Mouse (Mus musculus) cerebellum, adult 9-11 months (tissue): ENCODE data around the gene Lrch3.
"Not testable (repeated sequence)": the region's sequence is repeated elsewhere in the genome, so short reads cannot be mapped to it uniquely, and the experiment has no call there.

ENCODE experiments used
- DNase-seq: peaks from one replicate; pipeline ENCODE4 v3.0.0; 2022

Lrch3 gene

GRCm38 (mm10) chr16:32915292-32916068 lies 1.6 kb downstream of the Lrch3 start:
- no peak for DNase-seq

DNA sequence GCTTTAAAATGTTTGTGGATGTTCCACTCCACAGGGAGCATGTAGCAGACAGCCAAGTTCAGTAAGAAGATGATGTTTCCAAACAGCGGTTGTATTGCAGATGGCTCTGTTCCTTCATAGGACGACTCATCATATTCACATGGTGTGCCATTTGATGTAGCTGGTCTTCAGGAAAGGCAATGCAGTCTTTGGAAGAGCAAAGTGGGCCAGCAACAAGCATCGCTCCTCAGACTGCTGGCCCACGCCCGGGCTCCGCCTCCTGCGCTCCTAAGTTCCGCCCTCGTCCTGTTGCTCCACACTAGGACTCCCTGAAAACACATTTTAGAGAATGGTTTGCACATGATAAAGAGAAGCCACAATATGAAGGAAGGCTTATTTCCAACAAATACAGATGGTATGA lies 12.7 kb downstream of the Lrch3 start:
- DNase-seq: not testable (repeated sequence)

GRCm38 (mm10) chr16:32927044-32927443 lies 13.1 kb downstream of the Lrch3 start:
- DNase-seq: no peak

DNA sequence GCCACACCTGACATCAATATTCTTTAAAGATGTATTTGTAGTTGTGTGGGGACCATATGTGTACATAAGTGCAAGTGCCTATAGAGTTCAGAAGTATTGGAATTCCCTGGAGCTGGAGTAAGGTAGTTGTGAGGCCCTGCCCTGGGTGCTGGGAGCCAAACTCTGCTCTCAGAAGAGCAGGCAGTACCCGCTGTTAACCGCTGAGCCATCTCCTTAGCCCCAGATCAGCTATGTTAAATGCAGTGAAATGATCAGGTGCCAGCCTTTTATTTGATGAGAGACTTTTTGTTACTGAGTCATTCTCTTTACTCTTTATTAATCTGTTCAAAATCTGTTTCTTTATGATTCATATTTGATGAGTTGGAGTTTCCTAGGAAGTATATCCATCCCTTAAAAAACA lies 16.0 kb downstream of the Lrch3 start:
- no peak for DNase-seq

GRCm38 (mm10) chr16:32934470-32934869 lies 20.6 kb downstream of the Lrch3 start:
- DNase-seq: no peak

DNA sequence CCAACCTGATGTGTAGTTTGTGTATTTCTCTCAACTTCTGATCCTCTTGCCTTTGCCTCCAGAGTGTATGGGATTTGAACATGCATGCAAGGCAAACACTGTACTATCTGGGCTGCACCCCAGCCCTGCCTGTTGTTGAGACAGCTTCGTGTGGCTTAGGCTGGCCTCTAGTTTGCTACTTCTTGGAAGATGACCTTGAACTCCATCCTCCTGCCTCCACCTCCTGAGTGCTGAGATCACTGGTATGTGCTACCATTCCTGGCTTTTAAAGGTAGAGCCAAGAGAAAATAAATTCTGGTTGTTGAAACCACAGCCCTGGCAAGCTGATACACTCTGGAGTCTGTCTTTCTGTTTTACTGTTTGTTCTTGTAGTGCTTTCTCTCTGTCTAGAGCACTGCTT lies 21.2 kb downstream of the Lrch3 start:
- DNase-seq: no peak

DNA sequence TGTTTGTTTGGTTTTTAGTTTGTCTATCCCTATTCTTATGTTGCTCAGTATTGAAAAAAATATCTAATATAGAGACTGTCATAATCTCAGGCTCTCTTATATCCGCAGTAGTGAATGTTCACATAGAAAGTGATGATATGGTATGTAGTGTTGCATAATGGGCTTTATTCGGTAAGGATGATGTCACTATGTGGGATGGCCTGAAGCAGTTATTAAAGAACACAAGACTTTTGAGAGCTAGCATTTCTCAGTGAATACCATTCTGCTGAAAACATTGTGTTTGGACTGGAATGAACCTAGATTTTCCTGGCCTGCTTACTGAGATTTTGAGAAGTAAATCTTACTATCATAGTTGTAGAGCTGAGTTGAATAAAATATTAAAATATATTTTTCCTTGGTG lies 23.5 kb downstream of the Lrch3 start:
- no peak for DNase-seq

DNA sequence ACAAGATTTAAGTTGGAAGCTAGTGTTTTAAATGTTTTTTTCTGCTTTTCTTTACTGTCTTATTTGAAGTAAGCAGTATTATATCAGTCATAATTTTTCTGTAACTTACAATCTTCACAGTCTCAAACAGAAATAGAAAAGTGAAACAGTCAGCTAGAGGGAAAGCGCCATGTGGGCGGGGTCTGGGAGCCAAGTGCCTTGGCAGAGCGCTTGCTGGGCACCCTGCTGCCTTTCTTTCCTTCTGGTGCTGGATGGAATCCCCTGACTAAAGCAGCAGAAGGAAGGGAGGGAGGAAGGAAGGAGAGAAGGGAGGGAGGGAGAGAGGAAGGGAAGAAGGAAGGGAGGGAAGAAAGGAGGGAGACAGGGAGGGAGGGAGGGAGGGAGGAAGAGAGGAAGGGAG lies 25.4 kb downstream of the Lrch3 start:
- DNase-seq: peak; percentile 81

- DNase-seq: not testable (repeated sequence)
These were observed 25.8 kb downstream of the Lrch3 start for GRCm38 (mm10) chr16:32939716-32940115.

GRCm38 (mm10) chr16:32941226-32941625 lies 27.3 kb downstream of the Lrch3 start:
- not testable (repeated sequence) for DNase-seq

GRCm38 (mm10) chr16:32942694-32943093 lies 28.8 kb downstream of the Lrch3 start:
- no peak for DNase-seq

DNA sequence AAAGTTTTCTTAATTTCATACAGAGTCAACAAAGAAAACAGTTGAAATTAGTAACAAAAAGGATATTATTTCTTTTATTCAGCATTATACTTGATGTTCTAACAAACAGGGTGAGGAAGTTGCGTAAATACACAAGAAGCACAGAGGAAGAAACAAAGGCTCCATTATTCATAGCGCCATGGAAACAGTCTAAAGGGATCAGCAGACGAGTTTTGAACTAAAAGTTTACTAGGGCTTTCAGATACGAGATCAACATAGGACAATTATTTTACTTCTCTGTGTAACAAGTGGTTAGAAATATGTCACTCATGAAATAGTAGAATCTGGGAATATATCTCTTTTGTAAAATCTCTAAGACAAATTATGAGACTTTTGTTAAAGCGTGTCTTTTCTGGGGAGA lies 31.5 kb downstream of the Lrch3 start:
- no peak for DNase-seq

DNA sequence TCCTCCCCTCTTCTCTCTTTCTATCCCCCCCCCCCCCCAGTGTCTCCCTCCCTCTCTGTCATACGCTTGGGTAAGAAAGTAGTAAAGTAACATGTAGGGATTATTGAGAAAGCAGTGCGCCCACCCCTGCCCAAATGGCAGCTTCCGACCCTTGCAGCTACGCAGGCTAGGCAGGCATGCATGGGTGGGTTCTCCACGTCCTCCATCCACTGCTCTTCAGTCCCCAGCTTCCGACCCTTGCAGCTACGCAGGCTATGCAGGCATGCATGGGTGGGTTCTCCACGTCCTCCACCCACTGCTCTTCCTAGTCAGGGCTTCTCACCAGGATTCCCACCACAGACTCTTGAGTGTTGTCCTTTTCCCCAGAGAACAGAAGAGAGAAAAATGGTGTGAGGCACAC lies 34.1 kb downstream of the Lrch3 start:
- DNase-seq: no peak

GRCm38 (mm10) chr16:32948656-32949055 lies 34.8 kb downstream of the Lrch3 start:
- DNase-seq: no peak

- no peak for DNase-seq
These were observed 35.4 kb downstream of the Lrch3 start for GRCm38 (mm10) chr16:32949281-32949680.

DNA sequence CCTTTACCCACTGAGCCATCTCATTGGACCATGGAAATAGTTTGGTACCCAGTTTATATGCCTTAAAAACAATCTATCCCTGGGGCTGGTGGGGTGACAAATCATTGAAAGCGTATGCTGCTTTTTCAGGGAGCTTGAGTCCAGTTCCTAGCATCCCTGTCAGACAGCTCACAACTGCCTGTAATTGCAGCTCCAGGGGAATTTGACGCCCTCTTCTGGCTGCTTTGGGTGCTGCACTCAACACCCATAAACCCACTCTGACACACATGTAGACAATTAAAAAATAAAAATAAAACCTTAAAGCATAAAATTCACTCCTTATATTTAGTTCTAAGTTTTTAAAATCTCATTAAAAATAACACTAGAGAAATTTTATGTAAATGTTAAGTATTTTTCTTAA lies 37.2 kb downstream of the Lrch3 start:
- no peak for DNase-seq

- no peak for DNase-seq
These were observed 39.9 kb downstream of the Lrch3 start for GRCm38 (mm10) chr16:32953806-32954205.

- no peak for DNase-seq
These were observed 40.4 kb downstream of the Lrch3 start for GRCm38 (mm10) chr16:32954304-32954703.

GRCm38 (mm10) chr16:32956889-32957288 lies 43.0 kb downstream of the Lrch3 start:
- DNase-seq: no peak

DNA sequence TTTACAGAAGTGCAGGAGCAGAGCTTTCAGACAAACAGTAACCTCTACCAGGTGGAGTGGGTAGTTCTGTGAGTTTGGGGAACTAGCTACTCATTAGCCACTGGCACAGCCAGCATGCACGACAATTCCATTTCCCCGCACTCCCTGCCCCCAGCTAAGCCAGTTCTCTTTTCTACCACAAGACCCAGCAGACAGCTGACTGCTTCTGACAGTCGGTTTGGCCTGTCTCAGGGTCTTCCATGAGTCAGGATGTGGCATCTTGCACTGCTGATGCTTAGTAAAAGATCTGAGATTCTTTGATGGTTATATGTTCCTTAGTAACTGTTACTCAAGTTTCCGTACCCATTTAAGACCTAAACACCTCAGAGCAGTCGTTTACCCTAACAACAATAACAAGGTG lies 58.6 kb downstream of the Lrch3 start:
- DNase-seq: no peak

- no peak for DNase-seq
These were observed 59.1 kb downstream of the Lrch3 start for GRCm38 (mm10) chr16:32973047-32973446.

GRCm38 (mm10) chr16:32980227-32980626 lies 66.3 kb downstream of the Lrch3 start:
- no peak for DNase-seq

DNA sequence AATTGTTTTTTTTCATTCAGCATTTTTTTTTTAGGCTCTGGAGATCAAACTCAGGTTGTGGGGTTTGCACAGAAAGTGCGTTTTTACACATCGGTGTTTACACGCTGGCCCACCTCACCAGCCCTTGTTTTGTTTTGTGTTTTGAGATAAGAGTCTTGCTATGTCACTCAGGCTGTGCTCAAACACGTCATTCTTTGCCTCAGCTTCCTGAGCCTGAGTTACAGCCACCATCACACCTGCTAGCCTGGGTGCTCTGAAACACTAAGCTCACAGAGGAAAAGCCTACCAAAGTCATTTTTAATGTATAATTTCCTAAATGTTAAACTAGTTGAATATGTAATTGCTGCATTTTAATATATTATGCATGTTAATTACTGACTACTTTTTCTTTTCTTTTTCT lies 67.5 kb downstream of the Lrch3 start:
- DNase-seq: no peak

DNA sequence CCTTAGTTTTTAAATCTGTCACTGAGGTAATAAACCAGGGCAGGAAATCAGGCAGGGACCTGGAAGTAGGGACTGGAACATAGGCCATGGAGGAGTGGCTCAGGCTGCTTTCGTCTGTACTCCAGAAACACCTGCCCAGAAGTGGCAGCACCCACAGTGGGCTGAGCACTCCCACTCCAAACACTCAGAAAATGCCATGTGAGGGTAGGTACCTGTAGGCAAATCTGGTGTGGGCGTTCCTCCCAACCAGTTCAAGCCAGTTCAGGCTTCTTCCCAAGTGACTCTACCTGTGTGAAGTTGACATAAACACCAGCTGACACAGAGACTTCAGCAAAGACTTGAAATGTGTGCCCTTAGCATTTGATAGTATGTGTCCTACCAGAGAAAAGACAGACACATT lies 70.7 kb downstream of the Lrch3 start:
- DNase-seq: no peak

GRCm38 (mm10) chr16:32992158-32992557 lies 78.3 kb downstream of the Lrch3 start:
- DNase-seq: no peak
